8 mouse cellular contexts compared by ENCODE assay signal in the genomic region with DNA sequence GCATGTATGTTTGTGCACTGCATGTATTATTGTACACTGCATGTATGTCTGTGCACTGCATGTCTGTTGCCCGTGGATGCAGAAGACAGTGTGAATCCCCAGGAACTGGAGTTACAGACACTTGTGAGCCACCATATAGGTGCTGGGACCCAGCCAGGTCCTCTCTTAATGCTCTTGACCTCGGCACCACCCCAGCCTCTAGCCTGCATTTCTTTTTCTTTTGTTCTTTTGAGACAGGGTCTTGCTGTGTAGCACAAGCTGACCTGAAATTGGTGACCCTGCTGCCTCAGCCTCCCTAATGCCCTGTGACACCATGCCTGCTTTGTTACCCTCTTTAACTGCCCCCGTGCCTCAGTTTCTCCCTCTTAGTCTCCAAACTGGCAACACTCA. TPM values are rescaled to one million over a fixed set of nuclear protein-coding genes. Genes with fewer than 3 reads are reported as not detected.
DNase-seq lines count a peak whose midpoint lies in the region; ATAC-seq and TF ChIP-seq lines count a peak whose summit lies in the region.

No protein-coding gene starts in this region.

- intact Hi-C loops in heart, postnatal 36 days (cut with DNase I) = loop anchor here (10.0 kb wide), 1 partner anchor 464 kb away; no protein-coding TSS in a partner anchor

- no peak for TF ChIP-seq RAD21 in MEL (IDR thresholded peaks at IDR 0.05; ENCODE audit: low read depth, low read length)

- H3K36me3 ChIP-seq in heart, embryonic 16.5 days (ENCODE audit: control insufficient read depth, insufficient read depth) = no peaks in the 10 kb centered on the region
- H3K36me3 ChIP-seq in MEL (ENCODE audit: control insufficient read depth in 1 of 2, insufficient read depth in 2 of 2, low read length in 2 of 2) = peaks cover 0 to 27% of the 10 kb centered on the region in 2 experiments; a peak in 2 of 4 replicates
- H3K36me3 ChIP-seq in hindbrain, embryonic 11.5 days (ENCODE audit: control insufficient read depth, insufficient read depth, low read length) = no peaks in the 10 kb centered on the region
- H3K36me3 ChIP-seq in midbrain, embryonic 10.5 days = no peaks in the 10 kb centered on the region

- TF ChIP-seq POLR2A in MEL (IDR thresholded peaks at IDR 0.05; ENCODE audit: control insufficient read depth in 1 of 2, insufficient read depth in 1 of 2, low read depth in 1 of 2, low read length in 2 of 2, poor library complexity in 1 of 2) = no peak

- peaks cover 3% of the 10 kb centered on the region; the same call in 1 of the 2 replicates for H3K79me2 ChIP-seq in MEL (ENCODE audit: control insufficient read depth, insufficient read depth, low read length, poor library complexity)

- H3K9ac ChIP-seq in heart, embryonic 16.5 days (ENCODE audit: low read length) = peak overlapping the region; percentile 96
- H3K9ac ChIP-seq in MEL (ENCODE audit: control insufficient read depth, low read depth, low read length, poor library complexity, severe bottlenecking) = peak overlapping the region; percentile 84
- H3K9ac ChIP-seq in hindbrain, embryonic 11.5 days (ENCODE audit: low read depth, low read length) = peak overlapping the region; percentile 58; the same call in 1 of the 2 replicates

- no peak for ATAC-seq in heart, embryonic 16.5 days (replicated peaks; ENCODE audit: extremely low read depth, insufficient read depth, low FRiP score)
- 0 out of 2 replicates have a peak, but pooled peaks have one; percentile 17 for ATAC-seq in hindbrain, embryonic 11.5 days (ENCODE audit: low FRiP score)

- peak overlapping the region; percentile 97 for H3K4me2 ChIP-seq in heart, embryonic 16.5 days (ENCODE audit: low read depth, low read length)
- peak overlapping the region; percentile 86 for H3K4me2 ChIP-seq in hindbrain, embryonic 11.5 days (replicated peaks; ENCODE audit: low read depth, low read length)

- peak overlapping the region; percentile 91 for H3K27ac ChIP-seq in heart, embryonic 16.5 days (ENCODE audit: low read length)
- H3K27ac ChIP-seq in MEL (ENCODE audit: control insufficient read depth, low read depth, low read length) = peak overlapping the region; percentile 46
- no peak overlapping the region for H3K27ac ChIP-seq in hindbrain, embryonic 11.5 days (ENCODE audit: low read depth, low read length)
- H3K27ac ChIP-seq in midbrain, embryonic 10.5 days (replicated peaks) = peak overlapping the region; percentile 74

- peaks cover 3% of the 10 kb centered on the region; the same call in 1 of the 2 replicates for H3K9me3 ChIP-seq in heart, embryonic 16.5 days (replicated peaks; ENCODE audit: control insufficient read depth, low read length)
- no peaks in the 10 kb centered on the region for H3K9me3 ChIP-seq in MEL (replicated peaks; ENCODE audit: insufficient read depth, low read length)
- H3K9me3 ChIP-seq in hindbrain, embryonic 11.5 days (ENCODE audit: control insufficient read depth, low read length) = no peaks in the 10 kb centered on the region
- peaks cover 7% of the 10 kb centered on the region; the same call in 1 of the 2 replicates for H3K9me3 ChIP-seq in midbrain, embryonic 10.5 days (replicated peaks)

- H3K4me3 ChIP-seq in heart, embryonic 16.5 days (ENCODE audit: low read length) = peak overlapping the region; percentile 82
- peak overlapping the region; percentile 78 to 93 for H3K4me3 ChIP-seq in MEL (ENCODE audit: control insufficient read depth in 1 of 2, insufficient read depth in 1 of 2, low read depth in 2 of 2, low read length in 2 of 2)
- peak overlapping the region; percentile 47 for H3K4me3 ChIP-seq in hindbrain, embryonic 11.5 days (ENCODE audit: low read depth, low read length)
- peak overlapping the region; percentile 58 for H3K4me3 ChIP-seq in midbrain, embryonic 10.5 days

- H3K27me3 ChIP-seq in heart, embryonic 16.5 days (ENCODE audit: control insufficient read depth, insufficient read depth, low read length) = no peaks in the 10 kb centered on the region
- no peaks in the 10 kb centered on the region for H3K27me3 ChIP-seq in MEL (ENCODE audit: control insufficient read depth in 1 of 2, insufficient read depth in 2 of 2, low read length in 2 of 2)
- H3K27me3 ChIP-seq in hindbrain, embryonic 11.5 days (ENCODE audit: control insufficient read depth, insufficient read depth, low read length) = peaks cover 20% of the 10 kb centered on the region
- H3K27me3 ChIP-seq in midbrain, embryonic 10.5 days (ENCODE audit: low read depth, poor library complexity, severe bottlenecking) = peaks cover 57% of the 10 kb centered on the region

- H3K4me1 ChIP-seq in heart, embryonic 16.5 days (ENCODE audit: control insufficient read depth, insufficient read depth, low read length) = peaks cover 42% of the 10 kb centered on the region
- H3K4me1 ChIP-seq in MEL (ENCODE audit: control insufficient read depth in 1 of 2, insufficient read depth in 2 of 2, low read length in 2 of 2) = peaks cover 17 to 45% of the 10 kb centered on the region in 2 experiments
- H3K4me1 ChIP-seq in hindbrain, embryonic 11.5 days (replicated peaks; ENCODE audit: control insufficient read depth, insufficient read depth, low read length) = no peaks in the 10 kb centered on the region; the same call in 1 of the 2 replicates
- H3K4me1 ChIP-seq in midbrain, embryonic 10.5 days = peaks cover 29% of the 10 kb centered on the region

- TF ChIP-seq CTCF in MEL (IDR thresholded peaks at IDR 0.05 in 2 of 3, conservative IDR thresholded peaks at IDR 0.05 in 1 of 3; ENCODE audit: control insufficient read depth in 1 of 3, insufficient read depth in 1 of 3, low read depth in 2 of 3, low read length in 3 of 3, poor library complexity in 1 of 3, severe bottlenecking in 1 of 3) = no peak

- WGBS in heart, embryonic 16.5 days = 15% methylated on average over 3 of the region's 3 CpGs
- WGBS in hindbrain, embryonic 11.5 days = 17% methylated on average over 3 of the region's 3 CpGs
- 15% methylated on average over 3 of the region's 3 CpGs for WGBS in midbrain, embryonic 10.5 days

- no peak for TF ChIP-seq EP300 in MEL (IDR thresholded peaks at IDR 0.05; ENCODE audit: low read depth in 1 of 2, low read length in 2 of 2)

- no peak for DNase-seq in heart, postnatal 36 days
- peak; percentile 52 for DNase-seq in MEL (ENCODE audit: low read depth, low spot score)
- DNase-seq in hindbrain, embryonic 11.5 days (ENCODE audit: low spot score) = no peak
- DNase-seq in midbrain, embryonic 10.5 days (ENCODE audit: low spot score) = no peak
- DNase-seq in adrenal gland, postnatal 10 days = no peak
- DNase-seq in adrenal gland, postnatal 25 days = no peak
- DNase-seq in adrenal gland, adult 18-20 months (ENCODE audit: low spot score in 2 of 2) = no peak

TF ChIP-seq in MEL, 35 proteins besides CTCF, POLR2A, EP300 and RAD21 (continues in another document):
- TF ChIP-seq MEF2A (IDR thresholded peaks at IDR 0.05; ENCODE audit: extremely low read depth, insufficient replicate concordance, low read depth, low read length, poor library complexity, severe bottlenecking) (no peak), KAT2A (conservative IDR thresholded peaks at IDR 0.05; ENCODE audit: low read depth, low read length) (no peak), GATA1 (IDR thresholded peaks at IDR 0.05; ENCODE audit: low read depth, low read length) (no peak), CHD2 (IDR thresholded peaks at IDR 0.05; ENCODE audit: low read length) (no peak), ZMIZ1 (IDR thresholded peaks at IDR 0.05; ENCODE audit: low read depth, low read length) (no peak), E2F4 (IDR thresholded peaks at IDR 0.05; ENCODE audit: borderline replicate concordance, low read depth, low read length) (no peak), MAFK (IDR thresholded peaks at IDR 0.05; ENCODE audit: borderline replicate concordance, low read depth, low read length) (no peak), BHLHE40 (IDR thresholded peaks at IDR 0.05; ENCODE audit: borderline replicate concordance, low read depth, low read length) (no peak), TBP (IDR thresholded peaks at IDR 0.05; ENCODE audit: low read depth, low read length) (no peak), ETS1 (IDR thresholded peaks at IDR 0.05; ENCODE audit: low read depth, low read length) (no peak)

RNA-seq across cellular contexts. Expression of gene Adgre5, which starts 0.5 kb away (rescaled TPM):
- 39.5 and 41.9 TPM in 2 replicates for polyA plus RNA-seq in heart, embryonic 16.5 days (2015; fragmentation: Nextera tagmentation; extraction: Ambion mirVana)
- total RNA-seq in heart, postnatal 36 days (2021) = 10 to 100 TPM; 39.5 to 52.7 TPM
- total RNA-seq in MEL (2012; rRNA removed) = 16.1 and 18.5 TPM in 2 replicates
- 10 to 100 TPM in 1 of 2 experiments, not detected in 1; 21.4 TPM for polyA plus RNA-seq in MEL (2012; ENCODE audit: insufficient read depth in 1 of 2, insufficient read length in 2 of 2, low read depth in 1 of 2, low replicate concordance in 2 of 2, missing spikeins in 1 of 2)
- polyA plus RNA-seq in hindbrain, embryonic 11.5 days (2014; fragmentation: Nextera tagmentation; extraction: Ambion mirVana) = 13.0 and 13.8 TPM in 2 replicates
- 8.0 and 13.4 TPM in 2 replicates for polyA plus RNA-seq in midbrain, embryonic 10.5 days (2016; fragmentation: Nextera tagmentation; extraction: Ambion mirVana)
- total RNA-seq in adrenal gland, postnatal 10 days (2021) = 10 to 100 TPM; 53.8 to 63.0 TPM
- total RNA-seq in adrenal gland, postnatal 25 days (2021) = 28.7 and 40.6 TPM in 2 replicates
- 10 to 100 TPM; 23.4 to 35.3 TPM for total RNA-seq in adrenal gland, adult 18-20 months (2021)

RNA-seq across cellular contexts. Expression of gene Ddx39, which starts 25.6 kb away (rescaled TPM):
- polyA plus RNA-seq in heart, embryonic 16.5 days (2015; fragmentation: Nextera tagmentation; extraction: Ambion mirVana) = 141 and 147 TPM in 2 replicates
- total RNA-seq in heart, postnatal 36 days (2021) = 10 to 100 TPM; 15.8 to 17.2 TPM
- 279 and 361 TPM in 2 replicates for total RNA-seq in MEL (2012; rRNA removed)
- polyA plus RNA-seq in MEL (2012; ENCODE audit: insufficient read depth in 1 of 2, insufficient read length in 2 of 2, low read depth in 1 of 2, low replicate concordance in 2 of 2, missing spikeins in 1 of 2) = 100 to 1,000 TPM; 272 to 304 TPM
- 187 and 205 TPM in 2 replicates for polyA plus RNA-seq in hindbrain, embryonic 11.5 days (2014; fragmentation: Nextera tagmentation; extraction: Ambion mirVana)
- 314 and 357 TPM in 2 replicates for polyA plus RNA-seq in midbrain, embryonic 10.5 days (2016; fragmentation: Nextera tagmentation; extraction: Ambion mirVana)
- total RNA-seq in adrenal gland, postnatal 10 days (2021) = 10 to 100 TPM; 29.4 to 33.7 TPM
- 25.7 and 29.5 TPM in 2 replicates for total RNA-seq in adrenal gland, postnatal 25 days (2021)
- 10 to 100 TPM; 17.5 to 20.5 TPM for total RNA-seq in adrenal gland, adult 18-20 months (2021)

RNA-seq across cellular contexts. Expression of gene Pkn1, which starts 41.6 kb away (rescaled TPM):
- polyA plus RNA-seq in heart, embryonic 16.5 days (2015; fragmentation: Nextera tagmentation; extraction: Ambion mirVana) = 17.5 and 20.2 TPM in 2 replicates
- total RNA-seq in heart, postnatal 36 days (2021) = 10 to 100 TPM; 53.7 to 62.4 TPM
- 33.5 and 37.8 TPM in 2 replicates for total RNA-seq in MEL (2012; rRNA removed)
- polyA plus RNA-seq in MEL (2012; ENCODE audit: insufficient read depth in 1 of 2, insufficient read length in 2 of 2, low read depth in 1 of 2, low replicate concordance in 2 of 2, missing spikeins in 1 of 2) = 10 to 100 TPM; 41.2 to 73.2 TPM
- 21.6 and 22.6 TPM in 2 replicates for polyA plus RNA-seq in hindbrain, embryonic 11.5 days (2014; fragmentation: Nextera tagmentation; extraction: Ambion mirVana)
- 22.8 and 27.0 TPM in 2 replicates for polyA plus RNA-seq in midbrain, embryonic 10.5 days (2016; fragmentation: Nextera tagmentation; extraction: Ambion mirVana)
- 100 to 1,000 TPM; 130 to 163 TPM for total RNA-seq in adrenal gland, postnatal 10 days (2021)
- 120 and 146 TPM in 2 replicates for total RNA-seq in adrenal gland, postnatal 25 days (2021)
- 100 to 1,000 TPM; 124 to 126 TPM for total RNA-seq in adrenal gland, adult 18-20 months (2021)
